Mouse (Mus musculus) neural tube, embryonic 11.5 days (tissue): ENCODE measurements around the gene Zfp652. TPM values are rescaled to one million over a fixed set of nuclear protein-coding genes. Genes with fewer than 3 reads are reported as not detected.

Experiments
- ATAC-seq: fragments of 200-750 bp; cut with Nextera tagmentation; 2 replicates; pipeline ENCODE4 v1.8.0; 2017; ENCODE audit warnings: moderate number of reproducible peaks, mild to moderate bottlenecking, moderate TSS enrichment, moderate library complexity; ENCODE audit not compliant: insufficient read depth, low FRiP score, low TSS enrichment
- DNase-seq: peaks from one replicate; pipeline ENCODE4 v3.0.0-alpha.2; 2015; ENCODE audit warnings: low spot score
- H3K27ac ChIP-seq: fragments of 300-500 bp; sonication (generic); 2 replicates; pipeline ENCODE4 v1.5.1; 2014; ENCODE audit warnings: low read depth, mild to moderate bottlenecking, low read length
- H3K27me3 ChIP-seq: fragments of 300-500 bp; sonication (generic); 2 replicates; pipeline ENCODE4 v1.6.1; 2014; ENCODE audit warnings: mild to moderate bottlenecking, low read length, mixed read lengths; ENCODE audit not compliant: control insufficient read depth, insufficient read depth
- H3K36me3 ChIP-seq: fragments of 300-500 bp; sonication (generic); 2 replicates; pipeline ENCODE4 v1.6.1; 2014; ENCODE audit warnings: mild to moderate bottlenecking, low read length, moderate library complexity, mixed read lengths; ENCODE audit not compliant: control insufficient read depth, insufficient read depth
- H3K4me1 ChIP-seq: fragments of 300-500 bp; sonication (generic); 2 replicates; pipeline ENCODE4 v1.6.1; 2014; ENCODE audit warnings: low read length, mixed read lengths; ENCODE audit not compliant: control insufficient read depth, insufficient read depth
- H3K4me2 ChIP-seq: fragments of 300-500 bp; sonication (generic); 2 replicates; pipeline ENCODE4 v1.6.1; 2014; ENCODE audit warnings: low read depth, mild to moderate bottlenecking, moderate library complexity
- H3K4me3 ChIP-seq: fragments of 300-500 bp; sonication (generic); 2 replicates; pipeline ENCODE4 v1.5.1; 2014; ENCODE audit warnings: low read depth, low read length
- H3K9ac ChIP-seq: fragments of 300-500 bp; sonication (generic); 2 replicates; pipeline ENCODE4 v1.6.1; 2014; ENCODE audit warnings: mild to moderate bottlenecking, low read length
- H3K9me3 ChIP-seq: fragments of 300-500 bp; sonication (generic); 2 replicates; pipeline ENCODE4 v1.6.1; 2016; ENCODE audit warnings: low read length; ENCODE audit not compliant: control insufficient read depth
- WGBS: fragments of 180-500 bp; shearing (Covaris S2); extraction: QIAGEN DNeasy Blood & Tissue Kit; methylation state at CpG from one replicate; pipeline ENCODE4 v1.1.7; 2014; 5-methylcytosine and 5-hydroxymethylcytosine counted together
- polyA plus RNA-seq: library from polyadenylated mRNA; unstranded; fragments of >200 nt; fragmentation: Nextera tagmentation; extraction: Ambion mirVana; gene quantifications from 2 replicates; pipeline ENCODE4 v1.2.1, GENCODE M21; 2014

Zfp652 gene
- polyA plus RNA-seq, 1 experiment from 2014 or later, result 12.3 TPM

- H3K9ac ChIP-seq, result no peak overlapping the region
- H3K36me3 ChIP-seq, result peaks cover 9% of the 10 kb centered on the region
- WGBS, result 94% methylated on average over 3 of the region's 3 CpGs
Observed at GRCm38 (mm10) chr11:95682946-95683345, 29.5 kb upstream of the Zfp652 start.

GRCm38 (mm10) chr11:95686031-95686430 lies 26.4 kb upstream of the Zfp652 start:
- H3K36me3 ChIP-seq, result no peaks in the 10 kb centered on the region; the same call in 1 of the 2 replicates
- ATAC-seq, result no peak
- H3K27me3 ChIP-seq, result no peaks in the 10 kb centered on the region
- H3K27ac ChIP-seq, result no peak overlapping the region
- 5% methylated on average over 4 of the region's 4 CpGs for WGBS
- no peak overlapping the region for H3K4me2 ChIP-seq
- H3K4me3 ChIP-seq, result no peak overlapping the region
- DNase-seq, result peak; percentile 81
- no peak overlapping the region for H3K9ac ChIP-seq
- peaks cover 6% of the 10 kb centered on the region; the same call in 1 of the 2 replicates for H3K4me1 ChIP-seq
- no peaks in the 10 kb centered on the region for H3K9me3 ChIP-seq

More at GRCm38 (mm10) chr11:95682946-95683345, 29.5 kb upstream of the Zfp652 start:
- Histone ChIP-seq H3K27ac (no peak overlapping the region), H3K4me3 (no peak overlapping the region), H3K4me1 (peaks cover 6% of the 10 kb centered on the region; the same call in 1 of the 2 replicates), H3K27me3 (no peaks in the 10 kb centered on the region), H3K9me3 (no peaks in the 10 kb centered on the region), H3K4me2 (no peak overlapping the region)
- ATAC-seq (no peak), DNase-seq (no peak)

- Histone ChIP-seq H3K9ac (no peak overlapping the region), H3K9me3 (no peaks in the 10 kb centered on the region), H3K27me3 (no peaks in the 10 kb centered on the region), H3K4me2 (no peak overlapping the region), H3K4me3 (no peak overlapping the region), H3K4me1 (no peaks in the 10 kb centered on the region), H3K27ac (no peak overlapping the region), H3K36me3 (no peaks in the 10 kb centered on the region)
- ATAC-seq, result no peak
- 46% methylated on average over 11 of the region's 11 CpGs for WGBS
- DNase-seq, result no peak
Observed at GRCm38 (mm10) chr11:95687084-95687656, 25.3 kb upstream of the Zfp652 start.

GRCm38 (mm10) chr11:95688515-95688914 lies 24.0 kb upstream of the Zfp652 start:
- Histone ChIP-seq H3K36me3 (no peaks in the 10 kb centered on the region), H3K27ac (no peak overlapping the region), H3K9me3 (no peaks in the 10 kb centered on the region), H3K27me3 (no peaks in the 10 kb centered on the region), H3K4me1 (no peaks in the 10 kb centered on the region), H3K9ac (no peak overlapping the region), H3K4me2 (no peak overlapping the region), H3K4me3 (no peak overlapping the region)
- ATAC-seq (no peak), DNase-seq (no peak)
- 81% methylated on average over 6 of the region's 6 CpGs for WGBS

GRCm38 (mm10) chr11:95688981-95689380 lies 23.5 kb upstream of the Zfp652 start:
- no peak for ATAC-seq
- H3K27ac ChIP-seq, result no peak overlapping the region

GRCm38 (mm10) chr11:95689544-95689943 lies 22.9 kb upstream of the Zfp652 start:
- DNase-seq (no peak), ATAC-seq (no peak)
- H3K4me3 ChIP-seq, result no peak overlapping the region
- no peaks in the 10 kb centered on the region for H3K9me3 ChIP-seq
- H3K36me3 ChIP-seq, result no peaks in the 10 kb centered on the region
- H3K4me1 ChIP-seq, result no peaks in the 10 kb centered on the region
- no peak overlapping the region for H3K4me2 ChIP-seq
- H3K27me3 ChIP-seq, result no peaks in the 10 kb centered on the region
- 91% methylated on average over 3 of the region's 3 CpGs for WGBS
- H3K27ac ChIP-seq, result no peak overlapping the region
- H3K9ac ChIP-seq, result no peak overlapping the region

More at GRCm38 (mm10) chr11:95688981-95689380, 23.5 kb upstream of the Zfp652 start:
- Histone ChIP-seq H3K4me2 (no peak overlapping the region), H3K36me3 (no peaks in the 10 kb centered on the region), H3K27me3 (no peaks in the 10 kb centered on the region), H3K4me3 (no peak overlapping the region), H3K4me1 (no peaks in the 10 kb centered on the region), H3K9me3 (no peaks in the 10 kb centered on the region), H3K9ac (no peak overlapping the region)
- 79% methylated on average over 7 of the region's 7 CpGs for WGBS
- no peak for DNase-seq

- H3K4me2 ChIP-seq, result no peak overlapping the region
- DNase-seq (no peak), ATAC-seq (no peak)
- H3K36me3 ChIP-seq, result no peaks in the 10 kb centered on the region
- no peaks in the 10 kb centered on the region for H3K9me3 ChIP-seq
- H3K27me3 ChIP-seq, result no peaks in the 10 kb centered on the region
- H3K4me1 ChIP-seq, result no peaks in the 10 kb centered on the region
- no peak overlapping the region for H3K4me3 ChIP-seq
- WGBS, result 85% methylated on average over 5 of the region's 5 CpGs
- H3K9ac ChIP-seq, result no peak overlapping the region
- H3K27ac ChIP-seq, result no peak overlapping the region
Observed at GRCm38 (mm10) chr11:95698541-95698940, 13.9 kb upstream of the Zfp652 start.

- ATAC-seq (no peak), DNase-seq (no peak)
- no peak overlapping the region for H3K9ac ChIP-seq
- no peaks in the 10 kb centered on the region for H3K9me3 ChIP-seq
- no peak overlapping the region for H3K27ac ChIP-seq
- no peaks in the 10 kb centered on the region for H3K4me1 ChIP-seq
- H3K4me2 ChIP-seq, result no peak overlapping the region
- no peaks in the 10 kb centered on the region for H3K27me3 ChIP-seq
- WGBS, result 95% methylated on average over 13 of the region's 13 CpGs
- H3K36me3 ChIP-seq, result no peaks in the 10 kb centered on the region
- H3K4me3 ChIP-seq, result no peak overlapping the region
Observed at GRCm38 (mm10) chr11:95700778-95701739, 11.4 kb upstream of the Zfp652 start.
